In the genomic region with DNA sequence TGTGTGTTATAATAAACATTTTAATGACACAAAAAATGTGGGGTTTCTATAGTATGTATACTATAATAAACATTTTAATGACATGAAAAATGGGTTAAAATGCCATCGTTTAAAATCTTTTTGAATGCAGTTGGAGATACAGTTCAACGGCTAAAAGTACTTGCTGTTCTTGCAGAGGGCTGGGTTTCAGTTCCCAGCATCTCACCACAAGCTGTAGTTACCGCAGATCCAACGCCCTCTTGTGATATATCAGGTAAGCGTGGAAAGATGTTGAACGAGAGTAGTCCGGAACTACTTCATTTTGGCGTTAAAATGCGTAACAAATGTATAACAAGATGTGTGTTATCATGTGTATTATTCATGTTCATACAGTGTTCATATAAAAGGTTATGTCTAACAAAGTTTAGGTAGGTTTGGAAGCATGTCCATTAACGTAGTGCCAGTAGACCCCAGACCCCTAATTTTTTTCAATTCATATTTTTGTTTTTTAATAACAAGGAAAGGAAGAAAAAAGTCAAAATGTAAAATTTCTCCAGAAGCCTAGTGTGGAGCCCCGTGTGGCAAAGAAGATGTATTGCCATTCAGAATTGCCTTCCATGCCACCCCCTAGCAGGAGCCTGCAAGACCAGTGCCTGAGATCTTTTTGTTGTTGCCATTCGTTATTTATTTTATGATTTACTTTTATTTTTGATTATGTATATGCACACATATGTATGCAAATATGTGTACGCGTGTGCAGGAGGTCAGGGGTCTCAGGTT, we compare ENCODE assay signal across 8 mouse cellular contexts. TPM values are rescaled to one million over a fixed set of nuclear protein-coding genes. Genes with fewer than 3 reads are reported as not detected.
A peak's percentile ranks its signal among the peaks of the same experiment; 100 is the strongest.
DNase-seq lines count a peak whose midpoint lies in the region; ATAC-seq and TF ChIP-seq lines count a peak whose summit lies in the region.

No protein-coding gene starts in this region.

- no peak overlapping the region for H3K9ac ChIP-seq in forebrain, embryonic 11.5 days (ENCODE audit: low read length)
- no peak overlapping the region for H3K9ac ChIP-seq in liver, embryonic 14.5 days (replicated peaks)

- H3K27me3 ChIP-seq in E14TG2a.4 (ENCODE audit: insufficient read depth, low read length): no peaks in the 10 kb centered on the region
- H3K27me3 ChIP-seq in forebrain, embryonic 11.5 days (ENCODE audit: control insufficient read depth, insufficient read depth, low read length): no peaks in the 10 kb centered on the region
- no peaks in the 10 kb centered on the region for H3K27me3 ChIP-seq in liver, embryonic 14.5 days (ENCODE audit: control insufficient read depth, insufficient read depth, low read length)

- peak overlapping the region; percentile 56; the same call in 1 of the 2 replicates for H3K4me2 ChIP-seq in forebrain, embryonic 11.5 days (ENCODE audit: low read depth, low read length, severe bottlenecking)
- peak overlapping the region; percentile 73 for H3K4me2 ChIP-seq in liver, embryonic 14.5 days (ENCODE audit: low read depth)

- no peak for TF ChIP-seq EP300 in liver, embryonic 14.5 days (IDR thresholded peaks at IDR 0.05; ENCODE audit: low read depth)

- no peak for ATAC-seq in forebrain, embryonic 11.5 days (replicated peaks; ENCODE audit: low FRiP score)
- no peak for ATAC-seq in liver, embryonic 14.5 days (ENCODE audit: insufficient read depth)

- WGBS in forebrain, embryonic 11.5 days: 41% methylated on average over 14 of the region's 14 CpGs
- 24% methylated on average over 14 of the region's 14 CpGs for WGBS in liver, embryonic 14.5 days (ENCODE audit: insufficient replicate concordance)

- TF ChIP-seq CTCF in E14TG2a.4 (conservative IDR thresholded peaks at IDR 0.05; ENCODE audit: low read length): peak; percentile 24
- peak; percentile 24 for TF ChIP-seq CTCF in liver, embryonic 14.5 days (IDR thresholded peaks at IDR 0.05; ENCODE audit: low read depth)

- H3K9me3 ChIP-seq in E14TG2a.4 (ENCODE audit: low read length): no peaks in the 10 kb centered on the region
- no peaks in the 10 kb centered on the region for H3K9me3 ChIP-seq in forebrain, embryonic 11.5 days (ENCODE audit: control insufficient read depth, low read length)
- H3K9me3 ChIP-seq in liver, embryonic 14.5 days (ENCODE audit: control insufficient read depth, low read length): no peaks in the 10 kb centered on the region

- H3K4me3 ChIP-seq in E14TG2a.4 (replicated peaks; ENCODE audit: low read length): peak overlapping the region; percentile 85
- peak overlapping the region; percentile 82 for H3K4me3 ChIP-seq in forebrain, embryonic 11.5 days (ENCODE audit: low read depth, low read length)
- peak overlapping the region in 1 of 2 experiments; percentile 70; a peak in 3 of 4 replicates for H3K4me3 ChIP-seq in liver, embryonic 14.5 days (ENCODE audit: insufficient read depth in 1 of 2, low read depth in 2 of 2, low read length in 2 of 2)

- peak; percentile 29 for DNase-seq in heart, adult 11 months
- no peak for DNase-seq in heart, adult 9 months (ENCODE audit: low spot score in 2 of 2)
- DNase-seq in forebrain, embryonic 11.5 days (ENCODE audit: low spot score): no peak
- DNase-seq in liver, embryonic 14.5 days (ENCODE audit: low read depth in 3 of 3, low spot score in 3 of 3): no peak
- DNase-seq in cerebellum, postnatal 14 days: no peak
- no peak for DNase-seq in gastrocnemius, postnatal 14 days
- DNase-seq in layer of hippocampus, adult 8-10 months (ENCODE audit: low spot score in 2 of 2): no peak

- intact Hi-C loops in gastrocnemius, postnatal 14 days (cut with DNase I; ENCODE audit: low total_unique reads): no loop called here

- H3K36me3 ChIP-seq in E14TG2a.4 (ENCODE audit: insufficient read depth, low read length): peaks cover 26% of the 10 kb centered on the region
- H3K36me3 ChIP-seq in forebrain, embryonic 11.5 days (ENCODE audit: control insufficient read depth, insufficient read depth, low read length): peaks cover under 1% of the 10 kb centered on the region; the same call in 1 of the 2 replicates
- H3K36me3 ChIP-seq in liver, embryonic 14.5 days (replicated peaks; ENCODE audit: control insufficient read depth, insufficient read depth, low read depth): peaks cover 10% of the 10 kb centered on the region

- peaks cover 26% of the 10 kb centered on the region for H3K4me1 ChIP-seq in E14TG2a.4 (replicated peaks; ENCODE audit: low read depth, low read length)
- peaks cover 3% of the 10 kb centered on the region; the same call in 1 of the 2 replicates for H3K4me1 ChIP-seq in forebrain, embryonic 11.5 days (replicated peaks; ENCODE audit: control insufficient read depth, insufficient read depth, low read length)
- peaks cover 0 to 18% of the 10 kb centered on the region in 2 experiments; a peak in 3 of 4 replicates for H3K4me1 ChIP-seq in liver, embryonic 14.5 days (replicated peaks; ENCODE audit: control insufficient read depth in 2 of 2, insufficient read depth in 2 of 2, low read length in 1 of 2)

- H3K27ac ChIP-seq in forebrain, embryonic 11.5 days (ENCODE audit: low read depth, low read length): no peak overlapping the region
- H3K27ac ChIP-seq in liver, embryonic 14.5 days: no peak overlapping the region

RNA-seq across cellular contexts. Expression of a gene that starts 0.7 kb away (rescaled TPM):
- polyA plus RNA-seq in forebrain, embryonic 11.5 days (2014; fragmentation: Nextera tagmentation; extraction: Ambion mirVana): 23.4 and 24.9 TPM in 2 replicates
- polyA plus RNA-seq in liver, embryonic 14.5 days (2012; rRNA removed): 5.2 and 5.6 TPM in 2 replicates
- 4.0 and 4.9 TPM in 2 replicates for polyA plus RNA-seq in liver, embryonic 14.5 days (2014; fragmentation: Nextera tagmentation; extraction: Ambion mirVana)
- 10 to 100 TPM; 10.3 to 10.6 TPM for total RNA-seq in gastrocnemius, postnatal 14 days (2021)
- total RNA-seq in layer of hippocampus, adult 8-10 months (2022): 10 to 100 TPM; 33.9 to 40.6 (median 35.1) TPM

RNA-seq across cellular contexts. Expression of a gene that starts 38.4 kb away (rescaled TPM):
- 10.8 and 12.3 TPM in 2 replicates for polyA plus RNA-seq in forebrain, embryonic 11.5 days (2014; fragmentation: Nextera tagmentation; extraction: Ambion mirVana)
- polyA plus RNA-seq in liver, embryonic 14.5 days (2012; rRNA removed): 3.3 and 3.6 TPM in 2 replicates
- 1.5 and 1.6 TPM in 2 replicates for polyA plus RNA-seq in liver, embryonic 14.5 days (2014; fragmentation: Nextera tagmentation; extraction: Ambion mirVana)
- 10 to 100 TPM; 14.3 to 14.5 TPM for total RNA-seq in gastrocnemius, postnatal 14 days (2021)
- total RNA-seq in layer of hippocampus, adult 8-10 months (2022): 10 to 100 TPM; 32.7 to 40.3 (median 37.8) TPM
